Mouse (Mus musculus) layer of hippocampus, adult 11-12 months (tissue): ENCODE results near the gene Ppp1r15a.

Experiments
- DNase-seq: peaks from one replicate; pipeline ENCODE4 v3.0.0; 2022; ENCODE audit warnings: low spot score

Ppp1r15a gene

DNA sequence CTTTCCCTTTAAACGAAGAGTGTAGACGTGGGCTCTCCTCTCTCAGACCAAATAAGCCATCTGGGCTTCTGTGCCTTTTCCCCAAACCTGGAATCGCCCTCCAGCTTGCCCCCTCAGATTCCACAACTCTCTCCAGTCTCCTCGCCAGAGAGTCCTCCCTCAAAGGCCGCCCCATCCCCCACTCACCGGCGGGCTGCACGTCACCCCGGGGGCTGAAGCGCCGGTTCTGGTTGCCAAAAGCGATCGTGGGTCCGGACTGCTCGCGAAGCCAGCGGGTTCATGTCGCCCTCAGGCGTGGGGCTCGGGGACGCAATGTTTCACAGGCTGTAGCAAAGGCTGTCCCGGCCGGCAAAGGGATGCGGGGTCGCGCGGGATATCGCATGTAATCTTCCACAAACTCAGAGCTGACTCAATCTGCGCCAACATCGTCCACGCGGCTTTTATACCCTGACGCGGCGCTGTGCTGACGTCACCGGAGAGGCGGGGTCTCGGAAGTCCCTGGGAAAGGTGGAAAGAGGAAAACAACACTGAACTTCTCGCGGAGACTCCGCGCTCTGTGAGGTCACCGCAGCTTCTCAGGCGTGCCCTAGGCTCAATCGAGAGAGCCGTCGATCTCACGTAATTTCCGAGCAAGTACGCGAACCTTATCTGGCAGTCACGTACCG, at the start of gene Ppp1r15a, which contains the start of gene Plekha4:
Ppp1r15a (minus strand) TSS at position 460 of the 665 bp plus-strand sequence.
Plekha4 (plus strand) TSS at position 522 of the 665 bp plus-strand sequence.
- DNase-seq, result peak; percentile 93

DNA sequence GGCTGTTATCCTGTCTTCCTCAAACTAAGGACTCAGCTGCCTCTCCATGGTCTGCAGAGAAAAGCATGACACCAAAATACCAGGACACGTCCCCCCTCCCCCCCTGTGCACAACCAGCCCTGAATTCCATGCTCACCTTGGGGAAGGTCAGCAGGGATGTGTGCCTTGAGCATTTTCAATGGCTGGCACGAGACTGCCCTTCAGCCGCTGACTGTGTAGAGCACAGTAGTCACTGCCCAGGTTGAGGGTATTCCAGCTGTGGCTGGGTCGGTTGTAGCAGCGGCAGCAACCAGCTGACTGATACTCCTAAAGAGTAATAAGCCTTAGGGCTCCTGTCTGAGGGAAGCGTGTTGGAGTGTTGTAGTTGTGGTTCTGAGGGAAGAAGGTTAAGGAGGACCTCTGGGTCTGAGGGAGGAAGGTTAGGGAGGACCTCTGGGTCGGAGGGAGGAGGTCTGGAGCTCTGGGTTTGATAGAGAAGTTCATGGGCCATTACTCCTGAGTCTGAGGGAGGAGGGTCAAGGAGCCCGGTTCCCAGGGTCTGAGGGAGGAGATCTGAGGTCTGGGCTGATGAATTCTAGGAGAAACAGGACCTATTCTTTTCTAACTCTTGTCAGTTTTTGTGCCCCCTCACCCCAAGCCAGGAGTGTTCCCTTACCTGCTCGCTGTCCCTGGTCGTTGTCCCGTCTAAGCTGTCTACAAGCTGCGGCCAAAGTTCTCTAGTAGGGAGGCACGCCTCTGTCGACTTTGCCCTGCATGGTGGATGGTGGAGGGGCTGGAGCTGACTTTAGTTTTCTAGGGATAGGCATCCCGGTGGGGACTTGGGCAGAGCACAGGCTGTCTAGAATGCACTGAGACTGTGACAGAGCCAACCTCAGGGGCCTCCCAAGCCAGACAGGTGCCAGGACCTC, 48.7 kb upstream of the Ppp1r15a start:
- DNase-seq, result no peak

DNA sequence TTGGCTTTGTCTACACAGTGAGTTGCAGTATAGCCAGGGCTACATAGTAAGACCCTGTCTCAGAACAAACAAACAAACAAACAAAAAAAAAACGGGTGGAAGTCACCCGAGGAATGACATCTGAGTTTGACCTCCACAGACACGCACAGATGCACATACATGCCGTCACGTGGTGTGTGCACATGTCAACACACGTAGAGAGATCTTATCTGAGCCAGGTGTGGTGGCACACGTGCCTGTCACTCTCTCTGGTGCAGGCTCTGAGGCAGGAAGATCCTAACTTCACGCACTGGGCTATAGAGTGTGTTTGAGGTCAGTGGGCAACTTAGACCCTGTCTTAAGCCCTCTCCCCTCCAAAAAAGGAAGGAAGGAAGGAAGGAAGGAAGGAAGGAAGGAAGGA, 47.9 kb upstream of the Ppp1r15a start:
- no peak for DNase-seq

DNA sequence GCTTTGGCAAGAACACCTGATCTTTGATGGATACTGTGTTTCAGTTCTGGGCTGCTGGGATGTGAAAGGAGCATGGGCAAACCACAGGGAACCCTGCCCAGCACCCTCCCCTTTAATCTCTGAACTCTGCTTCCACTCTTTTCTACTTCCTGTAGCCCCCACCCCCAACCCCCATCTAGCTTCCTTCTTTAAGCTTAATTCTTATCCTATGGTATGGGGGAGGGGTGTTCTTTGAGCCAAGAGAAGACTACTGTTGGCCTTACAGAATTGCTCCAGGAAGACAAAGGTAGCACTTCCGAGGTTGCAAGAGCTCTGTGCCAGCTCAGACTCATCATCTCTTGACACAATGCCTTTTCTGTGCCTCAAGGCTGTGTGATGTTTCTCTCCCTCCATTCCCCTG, 45.9 kb upstream of the Ppp1r15a start:
- DNase-seq, result no peak

DNA sequence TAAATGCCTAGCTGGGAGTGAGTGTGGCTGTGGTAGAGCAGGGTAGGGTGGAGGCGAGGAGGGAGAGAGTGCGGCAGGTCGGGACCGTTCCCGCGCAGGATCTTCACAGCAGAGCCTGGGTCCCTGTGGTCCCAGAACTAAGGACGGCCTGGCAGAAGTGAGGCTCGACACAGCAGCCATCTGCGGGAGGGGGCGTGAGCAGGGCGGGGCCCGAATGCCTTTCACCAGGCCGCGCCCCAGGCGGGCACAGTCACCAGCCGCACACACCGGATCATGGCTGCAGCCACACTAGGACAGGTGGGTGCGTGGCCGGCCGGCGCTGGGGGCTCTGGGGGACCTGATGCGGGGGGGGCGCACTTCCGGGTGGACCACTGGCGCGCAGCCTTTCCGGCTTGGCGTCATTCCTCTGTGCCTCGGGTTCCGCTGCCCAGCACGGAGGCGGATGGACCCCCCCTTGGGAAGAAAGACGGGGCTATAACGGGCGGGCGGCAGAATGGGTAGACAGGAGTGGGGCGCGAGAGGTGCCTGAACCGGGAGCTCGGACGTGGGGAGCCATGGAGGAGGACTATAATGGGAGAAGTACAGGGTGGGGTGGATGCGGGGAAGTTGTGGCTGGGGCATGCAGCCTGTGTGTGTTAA, 44.2 kb upstream of the Ppp1r15a start, which contains the start of gene Bcat2:
Bcat2 (plus strand) TSS at position 51 of the 639 bp plus-strand sequence.
- peak; percentile 64 for DNase-seq

DNA sequence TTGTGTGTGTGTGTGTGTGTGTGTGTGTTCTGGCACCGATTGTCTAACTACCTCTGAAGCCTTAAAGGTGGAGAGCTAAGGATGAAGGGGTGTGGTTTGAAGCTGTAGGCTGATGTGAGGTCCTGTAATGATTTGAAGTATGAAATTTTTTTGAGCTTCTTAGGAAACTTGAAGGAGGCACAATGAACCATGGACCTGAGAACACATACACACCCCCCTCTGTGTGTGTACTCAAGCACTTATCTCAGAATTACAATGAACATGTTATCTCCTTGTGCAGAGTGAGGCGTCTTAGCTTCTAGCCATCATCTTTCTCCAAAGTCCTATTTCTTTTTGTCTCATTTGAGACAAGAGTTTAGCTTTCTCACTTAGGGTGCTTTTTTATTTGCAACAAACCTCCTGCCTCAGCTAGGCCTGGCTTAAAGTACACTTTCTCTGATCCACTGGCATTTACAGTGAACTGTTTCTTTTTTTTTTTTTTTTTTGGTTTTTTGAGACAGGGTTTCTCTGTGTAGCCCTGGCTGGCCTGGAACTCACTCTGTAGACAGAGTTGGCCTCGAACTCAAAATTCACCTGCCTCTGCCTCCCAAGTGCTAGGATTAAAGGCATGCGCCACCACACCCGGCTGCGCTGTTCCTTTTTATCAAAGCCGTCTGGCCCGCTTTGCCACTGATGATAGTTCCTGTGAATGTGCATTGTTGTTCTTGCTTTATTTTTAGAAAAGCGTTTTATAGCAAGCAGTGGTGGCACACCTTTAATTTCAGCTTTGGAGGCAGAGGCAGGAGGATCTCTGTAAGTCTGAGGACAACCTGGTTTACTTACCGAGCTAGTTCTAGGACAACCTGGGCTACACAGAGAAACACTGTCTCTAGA, 42.8 kb upstream of the Ppp1r15a start:
- no peak for DNase-seq

DNA sequence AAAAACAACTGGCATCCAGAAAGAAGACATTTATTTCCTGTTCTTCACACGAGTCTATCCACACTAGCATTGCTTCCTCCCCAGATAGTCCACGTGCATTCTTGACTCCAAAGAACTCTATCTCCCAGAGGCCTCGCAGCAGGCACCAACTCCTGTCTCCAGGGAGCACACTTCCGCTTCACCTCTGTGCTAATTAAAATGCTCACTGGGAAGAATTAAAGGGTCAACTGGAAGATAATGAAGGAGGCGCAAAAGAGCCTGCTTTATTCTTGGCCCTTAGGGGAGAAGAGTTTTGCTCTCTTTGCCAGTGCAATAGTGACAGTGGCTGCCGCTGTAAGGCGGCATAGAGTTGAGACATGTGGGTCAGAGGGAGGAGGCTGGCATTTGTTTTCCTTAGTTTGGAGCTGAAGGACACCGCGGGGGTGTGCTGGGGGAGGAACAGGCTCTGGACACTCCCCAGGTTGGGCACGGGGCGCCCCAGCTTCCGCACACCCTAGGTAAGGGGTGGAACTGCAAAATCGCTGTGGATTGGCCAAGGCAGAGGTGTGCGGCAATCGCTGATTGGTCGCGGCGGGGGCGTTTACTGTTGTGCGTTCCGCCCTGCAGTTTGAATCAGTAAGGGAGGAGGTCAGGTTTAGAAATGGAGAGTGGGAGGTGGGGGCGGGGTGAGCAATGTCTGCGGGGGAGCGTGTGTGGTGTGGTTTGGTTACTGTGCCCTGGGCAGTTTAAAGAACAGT, 41.9 kb upstream of the Ppp1r15a start:
- peak; percentile 90 for DNase-seq

DNA sequence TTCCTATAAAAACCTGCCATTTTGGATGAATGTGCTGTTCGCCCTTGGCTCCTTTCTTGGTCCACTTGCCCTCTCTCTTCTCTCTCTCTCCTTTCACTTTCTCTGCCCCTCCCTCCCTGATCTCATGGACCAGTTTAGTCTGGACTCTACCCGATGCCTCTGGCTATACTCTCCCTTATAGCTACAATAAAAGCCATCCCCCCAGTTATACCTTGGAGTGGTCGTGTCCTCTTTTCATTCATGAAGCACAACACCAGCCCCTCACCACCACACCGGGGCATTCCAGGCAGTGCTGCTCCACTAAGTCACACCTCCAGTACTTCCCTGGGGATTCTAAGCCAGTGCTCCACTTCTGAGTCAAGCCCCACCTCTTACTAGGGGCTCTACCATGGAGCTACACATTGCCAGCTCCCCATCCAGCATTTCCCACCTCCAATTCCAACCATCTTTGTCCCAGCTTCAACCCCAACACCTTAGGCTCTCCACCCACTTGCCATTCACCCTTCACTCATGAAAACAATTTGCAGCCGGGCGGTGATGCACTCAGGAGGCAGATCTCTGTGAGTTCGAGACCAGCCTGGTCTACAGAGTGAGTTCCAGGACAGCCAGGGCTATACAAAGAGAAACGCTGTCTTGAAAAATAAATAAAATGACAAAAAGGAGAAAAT, 41.2 kb upstream of the Ppp1r15a start:
- no peak for DNase-seq

DNA sequence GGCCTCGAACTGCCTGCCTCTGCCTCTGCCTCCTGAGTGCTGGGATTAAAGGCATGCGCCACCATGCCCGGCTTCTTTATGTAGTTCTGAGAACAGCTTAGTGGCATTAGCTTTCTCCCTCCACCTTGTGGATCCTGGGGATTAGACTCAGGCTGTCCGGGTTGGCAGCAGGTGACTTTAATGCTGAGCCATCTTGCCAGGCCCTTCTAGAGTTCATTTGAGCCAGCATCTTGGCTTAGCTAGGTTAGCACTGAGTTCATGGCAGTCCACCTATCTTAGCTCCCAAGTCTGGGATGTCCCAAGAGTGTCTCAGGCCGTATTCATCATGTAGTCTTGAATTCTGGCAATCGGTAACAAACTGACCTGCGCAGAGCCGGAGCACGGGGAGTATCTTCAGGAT, 39.4 kb upstream of the Ppp1r15a start:
- no peak for DNase-seq

DNA sequence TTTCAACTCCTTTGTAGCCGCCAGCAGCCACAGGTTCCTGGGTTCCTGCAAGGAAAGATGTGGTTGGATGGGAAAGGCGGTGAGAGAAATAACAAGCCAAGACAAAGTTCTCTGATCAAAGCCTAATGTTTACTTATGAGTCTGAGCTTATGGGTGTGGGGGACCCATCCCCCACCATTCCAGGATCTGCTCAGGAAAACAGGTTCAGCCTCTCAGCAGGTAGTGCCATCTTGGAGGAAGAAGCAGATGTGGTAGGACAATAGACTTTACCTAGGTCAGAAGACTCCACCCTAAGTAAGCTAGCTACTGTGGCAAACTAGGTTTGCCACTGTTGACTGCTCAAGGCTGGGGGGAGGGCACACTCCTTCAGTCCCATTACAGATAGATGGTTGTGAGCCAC, 38.7 kb upstream of the Ppp1r15a start:
- no peak for DNase-seq

DNA sequence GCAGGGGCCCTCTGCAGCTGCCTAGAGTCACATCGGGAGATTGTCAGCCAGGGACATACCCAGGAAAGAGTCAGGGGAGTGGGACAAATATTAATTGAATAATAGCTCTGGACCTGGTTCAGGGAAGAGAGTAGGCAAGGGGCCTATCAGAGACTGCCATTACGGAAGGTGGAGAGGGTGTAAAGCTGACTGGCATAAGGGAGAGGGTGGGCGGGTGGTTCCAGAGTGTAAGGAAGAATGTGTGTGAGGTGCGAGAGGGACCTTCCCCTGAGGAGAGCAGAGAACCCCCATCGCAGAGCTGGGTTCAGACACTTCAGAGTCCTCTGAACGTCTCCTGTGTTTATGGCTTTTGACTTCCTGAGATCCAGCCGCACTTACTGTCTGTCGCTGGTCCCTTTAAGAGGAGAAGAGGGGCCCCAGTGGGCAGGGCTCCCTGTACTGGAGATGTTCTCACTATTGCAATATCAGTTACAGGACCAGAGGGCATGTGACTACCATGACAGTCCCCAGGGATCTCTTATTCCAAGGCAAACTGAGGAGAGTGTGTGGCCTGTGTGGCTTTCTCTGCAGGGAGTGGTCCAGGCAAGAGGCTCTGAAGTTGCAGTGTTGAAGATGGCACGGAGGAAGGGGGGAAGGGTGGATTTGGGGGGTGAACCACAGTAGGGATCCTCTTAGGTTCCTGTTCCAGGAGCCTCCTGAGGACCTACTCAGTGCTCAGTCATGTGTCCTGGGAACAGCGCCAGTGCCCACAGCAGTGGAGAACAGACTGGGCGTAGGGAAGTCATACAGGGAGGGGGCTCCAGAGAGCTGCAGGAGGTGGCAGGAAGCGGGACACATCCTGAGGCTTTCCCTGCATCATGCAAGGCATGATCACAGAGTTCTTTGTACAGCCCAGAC, 35.8 kb upstream of the Ppp1r15a start:
- DNase-seq, result no peak

DNA sequence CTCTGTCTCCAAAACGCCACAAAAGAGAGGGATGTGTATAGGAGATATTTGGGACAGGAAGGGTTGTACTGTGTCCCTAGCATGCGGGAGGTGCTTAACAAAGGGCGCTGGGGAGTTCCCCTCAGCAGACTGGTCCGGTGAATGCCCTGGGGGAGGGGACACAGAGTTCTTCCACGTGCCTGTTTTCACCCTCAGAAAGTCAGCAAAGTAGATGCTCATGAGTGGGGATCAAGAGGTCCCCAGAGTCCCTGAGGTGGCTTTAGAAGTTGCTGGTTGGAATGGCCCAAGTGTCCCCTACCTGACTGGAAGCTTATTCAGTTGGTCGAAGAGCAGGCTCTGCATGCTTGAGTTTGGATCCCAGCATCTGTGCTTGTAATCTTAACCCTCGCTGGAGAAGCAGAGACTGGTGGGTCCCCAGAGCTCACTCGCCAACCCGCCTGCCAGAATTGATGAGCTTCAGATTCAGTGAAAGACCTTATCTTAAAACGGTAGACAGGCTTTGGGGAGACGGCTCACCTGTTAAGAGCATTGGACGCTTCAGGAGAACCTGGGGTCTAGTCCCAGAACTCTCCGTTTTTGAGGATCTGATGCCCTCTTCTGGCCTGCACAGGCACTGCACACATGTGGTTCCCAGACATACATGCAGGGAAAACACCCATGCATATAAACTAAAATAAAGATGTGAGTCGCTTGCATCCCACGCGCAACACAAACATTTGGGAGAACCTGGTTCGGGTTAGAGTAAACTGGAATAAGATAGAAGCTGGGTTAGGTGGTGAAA, 35.0 kb upstream of the Ppp1r15a start:
- peak; percentile 80 for DNase-seq

DNA sequence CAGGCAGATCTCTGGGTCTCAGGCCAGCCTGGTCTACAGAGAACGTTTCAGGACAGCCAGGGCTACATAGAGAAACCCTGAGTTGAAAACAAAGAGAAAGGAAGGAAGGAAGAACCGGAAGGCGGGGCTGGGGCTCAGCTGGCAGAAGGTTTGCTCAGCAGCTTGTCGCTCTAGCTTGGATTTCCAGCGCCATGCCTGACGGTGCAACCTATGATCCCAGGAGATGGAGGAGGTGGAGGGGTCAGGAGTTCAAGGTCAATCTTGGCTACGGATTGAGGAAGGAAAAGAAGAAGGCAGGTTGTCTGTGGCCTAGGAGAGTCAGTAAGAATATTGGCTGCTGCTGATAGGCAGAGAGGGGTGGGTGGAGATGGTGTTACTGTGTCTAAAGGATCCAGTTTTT, 34.2 kb upstream of the Ppp1r15a start:
- DNase-seq, result no peak

DNA sequence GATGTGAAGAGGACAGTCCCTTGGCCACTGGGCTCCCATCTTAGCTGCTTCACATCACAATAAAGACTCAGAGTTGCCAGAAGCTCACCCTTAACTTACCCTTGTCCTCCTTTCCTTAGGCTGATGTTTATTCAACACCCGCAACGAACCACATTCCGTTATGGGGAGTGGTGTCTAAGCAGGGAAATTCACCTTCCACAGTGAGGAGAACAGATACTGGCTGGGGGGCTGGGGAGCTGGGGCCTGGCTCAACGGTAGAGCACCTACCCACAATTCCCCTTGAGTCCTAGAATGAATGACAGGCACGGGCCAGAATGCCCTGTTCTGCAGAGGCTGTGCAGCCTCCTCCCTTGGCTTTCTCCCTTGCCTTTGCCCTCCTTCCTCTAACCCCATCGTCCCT, 32.8 kb upstream of the Ppp1r15a start:
- DNase-seq, result no peak

DNA sequence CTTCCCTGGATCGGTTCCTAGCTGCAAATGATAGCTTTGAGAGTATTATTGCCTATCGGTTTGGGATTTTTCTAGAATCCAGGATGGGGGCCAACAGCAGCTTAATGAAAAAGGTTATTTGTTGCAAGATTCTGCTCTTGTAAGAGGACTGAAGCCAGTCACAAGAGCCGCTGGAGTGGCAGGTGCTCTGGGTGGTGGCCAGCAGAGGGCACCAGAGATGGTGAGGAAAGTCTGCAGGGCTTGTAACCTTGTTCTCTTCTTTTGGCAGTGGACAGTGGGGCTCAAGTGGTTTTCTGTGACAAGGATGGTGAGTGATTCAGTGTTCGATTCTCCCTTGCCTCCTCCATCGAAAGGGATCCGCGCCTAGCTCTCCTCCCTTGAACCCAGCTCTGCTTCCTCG, 29.7 kb upstream of the Ppp1r15a start:
- peak; percentile 77 for DNase-seq

DNA sequence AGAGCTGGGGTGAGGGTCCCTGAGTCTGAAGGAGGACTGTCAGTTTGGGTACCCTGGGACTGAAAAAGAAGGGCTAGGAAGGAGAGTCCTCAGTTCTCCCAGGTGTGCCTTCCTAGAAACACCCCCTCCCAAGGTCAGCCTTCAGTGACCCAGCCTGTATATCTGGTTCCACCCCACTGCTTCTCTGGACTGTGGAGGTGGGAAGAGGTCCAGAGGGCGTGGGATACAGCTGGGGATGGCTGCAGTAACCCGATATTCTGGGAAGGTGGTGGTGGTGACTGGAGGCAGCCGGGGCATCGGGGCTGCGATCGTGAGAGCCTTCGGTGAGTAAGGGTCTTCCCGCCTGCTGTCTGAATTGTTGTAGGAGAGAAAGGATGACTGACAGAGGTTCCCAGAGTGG, 28.7 kb upstream of the Ppp1r15a start, which contains the start of gene Hsd17b14:
Hsd17b14 (plus strand) TSS at position 150 of the 400 bp plus-strand sequence.
- DNase-seq, result no peak

DNA sequence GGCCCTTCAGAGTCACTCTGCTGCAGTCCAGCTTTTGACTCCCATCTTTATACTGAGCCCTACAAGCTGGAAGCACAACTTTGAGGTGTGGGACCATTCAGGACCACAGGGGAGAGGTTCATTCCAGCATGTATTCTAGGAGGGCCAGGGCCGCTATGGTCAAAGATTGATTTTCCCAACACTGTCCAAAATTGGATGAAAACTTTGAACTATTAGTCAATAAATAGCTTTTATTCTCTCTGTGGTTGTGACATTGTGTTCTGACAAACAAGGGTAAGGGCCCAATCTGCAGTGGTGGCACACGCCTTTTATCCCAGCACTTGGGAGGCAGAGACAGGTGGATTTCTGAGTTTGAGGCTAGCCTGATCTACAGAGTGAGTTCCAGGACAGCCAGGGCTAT, 27.9 kb upstream of the Ppp1r15a start:
- DNase-seq, result no peak

DNA sequence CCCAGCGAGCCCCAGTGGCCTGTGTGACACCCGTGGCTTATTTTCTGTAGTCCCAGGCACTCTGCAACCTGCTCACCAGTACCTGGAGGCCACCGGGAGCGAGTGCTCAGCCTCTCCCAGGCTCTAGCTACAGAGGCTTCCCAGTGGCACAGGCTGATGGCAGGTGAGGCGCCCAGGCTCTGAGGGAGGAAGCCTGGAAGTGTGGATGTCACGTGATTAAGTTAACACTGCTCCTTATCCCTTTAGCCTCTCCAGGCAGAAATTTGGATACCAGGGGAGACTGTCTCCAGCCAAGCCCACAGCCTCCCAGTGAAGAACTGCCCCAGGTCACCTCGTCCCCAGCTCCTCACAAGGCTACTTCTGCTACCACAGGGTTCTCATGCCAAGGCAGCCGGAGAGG, 27.5 kb upstream of the Ppp1r15a start:
- DNase-seq, result no peak

DNA sequence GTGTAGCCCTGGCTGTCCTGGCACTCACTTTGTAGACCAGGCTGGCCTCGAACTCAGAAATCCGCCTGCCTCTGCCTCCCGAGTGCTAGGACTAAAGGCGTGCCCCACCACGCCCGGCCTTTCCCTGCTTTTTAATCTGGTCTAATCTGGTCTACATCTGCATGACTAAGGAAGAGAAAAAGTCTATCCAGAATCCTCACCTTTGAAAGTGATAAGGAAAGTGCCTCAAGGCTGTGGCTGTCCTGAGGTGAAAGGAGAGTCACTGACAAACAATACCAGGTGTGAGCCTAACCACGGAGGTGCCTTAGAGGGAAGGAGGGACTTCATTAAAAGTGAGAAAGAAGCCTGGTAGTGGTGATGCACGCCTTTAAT, 25.4 kb upstream of the Ppp1r15a start:
- DNase-seq, result no peak
